Mouse (Mus musculus): ENCODE results near the gene AY074887. TPM values are rescaled to one million over a fixed set of nuclear protein-coding genes. Genes with fewer than 3 reads are reported as not detected.

The AY074887 gene
- not detected for polyA plus RNA-seq (2014; fragmentation: Illumina TruSeq; extraction: RNeasy Lipid Tissue Mini Kit (QIAGEN cat#74804); ENCODE audit: low read depth, low replicate concordance)

DNA sequence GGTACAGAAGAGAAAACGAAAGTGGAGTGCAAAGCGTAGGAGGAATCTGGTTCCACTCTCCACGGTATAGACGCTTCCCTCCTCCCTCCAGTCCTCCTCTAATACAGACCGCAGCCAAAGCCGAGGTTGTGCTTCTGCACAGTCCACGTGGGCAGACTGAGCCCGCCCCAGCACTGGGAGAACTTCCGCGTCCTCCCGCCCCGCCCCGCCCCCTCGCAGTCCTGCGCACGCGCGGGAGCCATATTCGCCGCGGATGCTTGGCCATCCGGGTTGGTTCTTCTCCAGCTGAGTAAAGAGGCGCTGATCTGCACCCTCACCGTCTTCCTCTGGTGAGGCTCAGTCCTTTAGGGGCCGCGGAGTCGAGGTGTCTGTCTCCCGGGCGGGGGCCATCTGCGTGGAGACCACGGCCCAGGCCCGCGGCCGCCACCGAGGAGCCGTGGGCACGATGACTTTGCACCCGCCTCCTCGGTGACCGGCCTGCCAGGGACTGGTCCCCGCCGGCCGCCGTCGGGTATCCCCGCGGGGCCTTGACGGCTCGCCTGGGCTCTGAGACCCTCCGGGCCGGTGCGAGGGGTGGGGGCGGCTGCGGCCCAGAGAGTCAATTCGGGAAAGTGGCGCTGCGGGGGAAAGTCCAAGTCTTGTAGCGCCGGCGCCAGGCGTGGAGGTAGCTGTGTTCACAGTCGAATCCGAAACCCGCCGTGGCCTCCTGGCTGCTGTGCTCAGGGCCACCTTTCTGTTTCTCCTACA is at the start of gene AY074887, which contains the start of gene Psma4:
AY074887 (minus strand) TSS at position 424 of the 747 bp plus-strand sequence.
Psma4 (plus strand) TSS at position 216 of the 747 bp plus-strand sequence.

DNA sequence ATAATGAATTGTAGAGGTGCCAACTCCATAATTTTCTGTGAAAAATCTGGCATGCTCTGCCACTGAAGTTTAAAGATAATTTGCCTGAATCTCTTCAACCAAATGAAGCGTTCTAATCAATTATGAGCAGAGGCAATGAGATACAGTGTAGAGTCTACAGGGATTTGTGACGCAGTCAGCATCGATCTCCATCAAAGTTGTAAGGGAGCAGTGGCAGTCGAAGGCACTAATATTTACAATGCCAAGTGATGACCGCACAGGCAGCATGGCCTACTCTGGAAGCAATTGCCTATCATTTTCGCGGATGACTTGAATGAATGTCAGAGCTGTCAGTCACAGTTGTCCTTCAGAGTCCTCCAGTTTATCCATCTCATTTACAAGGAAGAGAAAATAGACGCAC is 29.9 kb upstream of the AY074887 start, which contains the start of gene Chrna5:
Chrna5 (plus strand) TSS at position 207 of the 400 bp plus-strand sequence.

DNA sequence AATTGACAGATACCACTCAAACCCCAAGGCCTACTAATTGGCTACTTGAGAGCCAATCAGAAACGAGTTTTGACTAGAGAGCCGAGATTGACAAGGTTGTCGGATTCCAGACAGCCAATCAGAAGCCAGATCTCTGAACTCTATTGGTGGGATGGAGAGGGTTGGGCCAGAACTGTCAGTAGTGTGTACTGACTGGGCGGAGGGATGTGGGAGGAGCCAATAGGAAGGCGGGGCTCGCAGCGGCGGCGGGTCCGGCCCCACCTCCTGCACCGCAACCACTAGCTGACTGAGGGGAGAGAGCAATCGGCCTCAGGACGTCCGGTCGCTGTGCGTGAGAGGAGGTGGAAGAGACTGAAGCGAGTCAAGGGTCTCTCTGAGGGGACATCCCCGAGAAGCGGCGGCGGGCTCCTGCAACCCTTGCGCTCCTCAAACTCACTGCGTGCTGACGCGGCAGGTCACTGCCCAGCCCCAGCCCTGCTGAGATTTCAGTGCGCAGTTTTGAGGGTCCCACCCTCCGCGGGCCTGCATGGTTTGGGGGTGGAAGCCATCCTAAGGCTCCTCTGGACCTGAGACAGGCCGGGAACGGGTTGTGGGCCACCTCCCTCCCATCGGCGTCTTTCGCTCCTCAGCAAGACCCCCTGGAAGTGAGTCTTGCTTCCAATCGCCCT is 33.7 kb downstream of the AY074887 start, which contains the start of gene Hykk:
Hykk (plus strand) TSS at position 274 of the 668 bp plus-strand sequence.

Other genes with a start within 250 kb of the AY074887 start
- gene Wdr61, start 216.5 kb downstream of the AY074887 start, polyA plus RNA-seq (2014; fragmentation: Illumina TruSeq; extraction: RNeasy Lipid Tissue Mini Kit (QIAGEN cat#74804); ENCODE audit: low read depth, low replicate concordance), result 42.7 TPM
- gene Crabp1, start 186.2 kb downstream of the AY074887 start, polyA plus RNA-seq (2014; fragmentation: Illumina TruSeq; extraction: RNeasy Lipid Tissue Mini Kit (QIAGEN cat#74804); ENCODE audit: low read depth, low replicate concordance), result 0.65 TPM
- gene Ireb2, start 87.2 kb downstream of the AY074887 start, polyA plus RNA-seq (2014; fragmentation: Illumina TruSeq; extraction: RNeasy Lipid Tissue Mini Kit (QIAGEN cat#74804); ENCODE audit: low read depth, low replicate concordance), result 22.0 TPM
- 1.2 TPM for gene Hykk, start 33.7 kb downstream of the AY074887 start, polyA plus RNA-seq (2014; fragmentation: Illumina TruSeq; extraction: RNeasy Lipid Tissue Mini Kit (QIAGEN cat#74804); ENCODE audit: low read depth, low replicate concordance)
- gene Psma4, start 208 bp downstream of the AY074887 start, polyA plus RNA-seq (2014; fragmentation: Illumina TruSeq; extraction: RNeasy Lipid Tissue Mini Kit (QIAGEN cat#74804); ENCODE audit: low read depth, low replicate concordance), result 196 TPM
- not detected for gene Chrna5, start 29.9 kb upstream of the AY074887 start, polyA plus RNA-seq (2014; fragmentation: Illumina TruSeq; extraction: RNeasy Lipid Tissue Mini Kit (QIAGEN cat#74804); ENCODE audit: low read depth, low replicate concordance)
- 0.13 TPM for gene Chrna3, start 75.6 kb upstream of the AY074887 start, polyA plus RNA-seq (2014; fragmentation: Illumina TruSeq; extraction: RNeasy Lipid Tissue Mini Kit (QIAGEN cat#74804); ENCODE audit: low read depth, low replicate concordance)
- 0.16 TPM for gene Chrnb4, start 97.8 kb upstream of the AY074887 start, polyA plus RNA-seq (2014; fragmentation: Illumina TruSeq; extraction: RNeasy Lipid Tissue Mini Kit (QIAGEN cat#74804); ENCODE audit: low read depth, low replicate concordance)
- gene Ube2q2, start 197.9 kb upstream of the AY074887 start, polyA plus RNA-seq (2014; fragmentation: Illumina TruSeq; extraction: RNeasy Lipid Tissue Mini Kit (QIAGEN cat#74804); ENCODE audit: low read depth, low replicate concordance), result 29.4 TPM

All from heart, adult 10 weeks (tissue).